Mouse (Mus musculus) liver, embryonic 13.5 days (tissue): ENCODE measurements around the gene Map3k4. TPM values are rescaled to one million over a fixed set of nuclear protein-coding genes. Genes with fewer than 3 reads are reported as not detected.
A peak's percentile ranks its signal among the peaks of the same experiment; 100 is the strongest.

ENCODE experiments used
- ATAC-seq: fragments of 200-750 bp; cut with Nextera tagmentation; 2 replicates; pipeline ENCODE4 v1.8.0; 2017; ENCODE audit warnings: low read depth, mild to moderate bottlenecking, moderate number of reproducible peaks, moderate library complexity
- DNase-seq: peaks from one replicate; pipeline ENCODE4 v3.0.0; 2022
- H3K27ac ChIP-seq: fragments of 300-500 bp; sonication (generic); 2 replicates; pipeline ENCODE4 v1.5.1; 2015; ENCODE audit warnings: moderate library complexity, mild to moderate bottlenecking, inconsistent platforms
- H3K27me3 ChIP-seq: fragments of 300-500 bp; sonication (generic); 2 replicates; pipeline ENCODE4 v1.6.1; 2015; ENCODE audit warnings: mild to moderate bottlenecking, inconsistent platforms
- H3K36me3 ChIP-seq: fragments of 300-500 bp; sonication (generic); 2 replicates; pipeline ENCODE4 v1.6.1; 2015; ENCODE audit warnings: mild to moderate bottlenecking, inconsistent platforms
- H3K4me1 ChIP-seq: fragments of 300-500 bp; sonication (generic); replicated peaks from 2 replicates; pipeline ENCODE4 v1.6.1; 2015; ENCODE audit warnings: inconsistent platforms
- H3K4me2 ChIP-seq: fragments of 300-500 bp; sonication (generic); 2 replicates; pipeline ENCODE4 v1.6.1; 2015; ENCODE audit warnings: inconsistent platforms, mild to moderate bottlenecking, moderate library complexity
- H3K4me3 ChIP-seq: fragments of 300-500 bp; sonication (generic); replicated peaks from 2 replicates; pipeline ENCODE4 v1.5.1; 2015; ENCODE audit warnings: mild to moderate bottlenecking, inconsistent platforms
- H3K9ac ChIP-seq: fragments of 300-500 bp; sonication (generic); 2 replicates; pipeline ENCODE4 v1.6.1; 2015; ENCODE audit warnings: mild to moderate bottlenecking, inconsistent platforms
- H3K9me3 ChIP-seq: fragments of 300-500 bp; sonication (generic); replicated peaks from 2 replicates; pipeline ENCODE4 v1.6.1; 2016; ENCODE audit warnings: inconsistent platforms
- WGBS: fragments of 180-500 bp; shearing (Covaris S2); methylation state at CpG from one replicate; pipeline ENCODE4 v1.1.7; 2015; ENCODE audit not compliant: insufficient replicate concordance; 5-methylcytosine and 5-hydroxymethylcytosine counted together
- polyA plus RNA-seq: library from polyadenylated mRNA; unstranded; fragments of >200 nt; fragmentation: Nextera tagmentation; extraction: Ambion mirVana; gene quantifications from 2 replicates; pipeline ENCODE4 v1.2.1, GENCODE M21; 2015

Map3k4 gene
- 13.6 and 16.6 TPM in 2 replicates for polyA plus RNA-seq

DNA sequence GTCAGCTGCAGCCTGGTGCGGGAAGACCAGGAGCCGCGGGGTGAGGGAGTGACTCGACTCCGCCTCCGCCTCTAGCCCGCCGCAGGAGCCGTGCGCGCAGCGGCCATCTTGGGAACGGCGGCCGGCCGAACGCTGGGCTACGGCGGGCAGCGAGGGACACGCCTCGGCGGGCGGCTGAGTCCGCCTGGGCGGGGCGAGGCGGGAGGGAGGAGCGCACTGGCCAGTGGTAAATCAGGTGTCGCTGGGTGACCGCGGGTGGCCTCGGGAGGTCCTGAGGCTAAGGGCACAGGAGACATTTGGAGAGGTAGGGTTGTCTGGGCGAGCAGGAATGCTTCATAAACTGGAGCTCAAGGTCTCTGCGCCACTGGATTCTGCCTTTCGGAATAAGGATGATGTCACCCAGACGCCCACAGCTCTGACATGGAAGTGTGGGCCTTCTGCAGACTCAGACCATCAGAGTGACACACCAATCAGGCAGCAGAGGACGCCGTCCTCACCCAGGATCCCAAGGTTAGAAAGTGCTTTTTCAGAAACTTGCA, at the start of gene Map3k4:
Gene Map3k4 (minus strand): TSS at position 134 of the 539 bp plus-strand sequence.
- H3K27me3 ChIP-seq = no peaks in the 10 kb centered on the region
- peak within 1 kb of the TSS; percentile 99 for H3K4me3 ChIP-seq
- peak within 1 kb of the TSS; percentile 94 for H3K4me2 ChIP-seq
- 0% methylated on average over 39 of the region's 39 CpGs for WGBS
- peak within 1 kb of the TSS; percentile 81 for H3K27ac ChIP-seq
- DNase-seq = peak; percentile 86
- H3K9ac ChIP-seq = peak within 1 kb of the TSS; percentile 95
- H3K36me3 ChIP-seq = no peaks in the 10 kb centered on the region
- ATAC-seq = peak; percentile 92
- H3K4me1 ChIP-seq = peaks cover 38% of the 10 kb centered on the region
- H3K9me3 ChIP-seq = no peaks in the 10 kb centered on the region

DNA sequence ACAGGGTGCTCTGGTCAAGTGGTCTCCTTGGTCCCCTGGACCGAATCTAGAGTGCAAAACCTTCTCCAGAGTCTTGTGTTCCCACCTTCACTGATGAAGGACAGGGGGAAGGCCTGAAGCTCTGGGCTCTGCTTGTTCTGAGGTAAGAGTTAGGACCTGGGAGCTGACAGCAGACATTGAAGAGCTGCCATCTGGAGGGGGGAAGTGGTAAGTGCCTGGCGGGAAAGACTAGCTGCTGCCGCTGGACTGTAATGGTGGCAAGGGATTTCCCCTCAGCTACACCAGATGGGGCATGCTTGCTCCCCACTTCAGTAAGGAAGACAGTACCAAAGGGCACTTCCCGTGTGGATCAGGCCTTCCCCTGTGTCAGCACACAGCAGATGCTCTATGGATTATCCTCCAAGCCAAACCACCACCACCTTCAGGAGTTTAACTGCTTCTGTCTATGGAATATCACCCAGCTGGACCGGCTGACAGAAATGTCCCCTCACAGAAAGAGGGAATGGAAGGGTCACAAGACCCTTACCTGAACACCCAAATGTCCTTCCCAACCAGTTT, 48.9 kb upstream of the Map3k4 start:
- 25% methylated on average over 5 of the region's 5 CpGs for WGBS
- Histone ChIP-seq H3K36me3 (no peaks in the 10 kb centered on the region), H3K27me3 (no peaks in the 10 kb centered on the region), H3K9me3 (no peaks in the 10 kb centered on the region), H3K27ac (no peak overlapping the region), H3K4me3 (no peak overlapping the region), H3K4me1 (peaks cover 5% of the 10 kb centered on the region), H3K4me2 (no peak overlapping the region), H3K9ac (no peak overlapping the region)
- DNase-seq (peak; percentile 25), ATAC-seq (peak; percentile 35; the same call in 1 of the 2 replicates)

DNA sequence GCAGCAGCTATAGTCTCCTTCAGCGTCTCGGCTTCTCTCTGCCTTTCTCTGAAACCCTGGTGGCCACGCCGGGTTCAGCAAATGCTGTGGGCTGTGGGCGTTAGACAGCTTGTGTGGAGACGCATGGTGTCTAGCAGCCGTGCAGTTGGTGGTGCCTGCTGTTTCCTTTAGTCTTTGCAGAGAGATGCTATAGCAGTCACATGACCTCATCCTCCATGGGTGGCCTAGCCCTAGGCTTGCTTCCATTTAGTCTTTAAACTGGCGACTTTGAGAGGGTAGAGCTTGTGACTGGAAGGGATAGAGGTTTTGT, 45.8 kb upstream of the Map3k4 start:
- Histone ChIP-seq H3K4me1 (no peaks in the 10 kb centered on the region), H3K36me3 (no peaks in the 10 kb centered on the region), H3K4me3 (no peak overlapping the region), H3K4me2 (no peak overlapping the region), H3K27me3 (no peaks in the 10 kb centered on the region), H3K9ac (no peak overlapping the region), H3K27ac (no peak overlapping the region), H3K9me3 (no peaks in the 10 kb centered on the region)
- no peak for ATAC-seq
- DNase-seq = no peak
- WGBS = 67% methylated on average over 8 of the region's 8 CpGs

DNA sequence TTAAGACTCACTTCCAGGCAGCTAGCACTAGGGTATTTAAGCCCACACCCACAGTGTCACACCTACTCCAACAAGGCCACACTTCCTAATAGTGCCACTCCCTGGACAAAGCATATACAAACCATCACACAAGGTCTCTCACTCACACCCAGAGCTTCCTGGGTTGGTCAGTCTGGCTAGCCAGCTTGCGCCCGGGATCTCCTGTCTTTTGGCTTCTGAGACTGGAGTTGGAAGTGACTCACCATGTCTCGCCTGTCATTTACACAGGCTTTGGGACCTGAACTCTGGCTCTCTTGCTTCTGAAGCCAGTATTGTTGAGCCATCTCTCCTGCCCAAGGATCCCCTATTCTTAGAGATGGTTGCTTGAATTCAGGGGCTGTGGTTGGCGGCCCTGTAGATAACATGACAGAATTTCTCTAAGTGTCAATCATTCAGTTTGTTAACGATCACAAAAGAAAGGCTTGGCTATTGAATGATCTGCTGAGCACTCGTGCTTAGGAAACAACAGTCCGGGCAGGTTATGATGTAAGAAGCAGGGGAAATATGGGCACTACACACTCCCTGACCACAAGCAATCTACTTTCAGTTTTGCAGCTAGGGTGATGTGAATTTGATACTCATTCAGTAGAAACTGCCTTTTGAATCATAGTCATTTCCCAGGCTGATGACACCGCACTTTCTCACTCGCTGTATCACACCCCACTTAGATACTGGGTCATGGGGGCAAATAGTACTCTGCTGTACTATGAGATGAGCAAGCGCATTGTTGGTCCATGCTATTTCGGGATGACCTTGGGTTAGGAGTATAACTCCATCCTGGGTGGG, 45.2 kb upstream of the Map3k4 start:
- Histone ChIP-seq H3K27me3 (0 out of 2 replicates have a peak, but pooled peaks cover 3% of the 10 kb centered on the region), H3K9ac (no peak overlapping the region), H3K4me3 (no peak overlapping the region), H3K4me2 (no peak overlapping the region), H3K27ac (no peak overlapping the region), H3K4me1 (no peaks in the 10 kb centered on the region), H3K36me3 (no peaks in the 10 kb centered on the region), H3K9me3 (no peaks in the 10 kb centered on the region)
- 60% methylated on average over 11 of the region's 11 CpGs for WGBS
- no peak for ATAC-seq
- DNase-seq = no peak

DNA sequence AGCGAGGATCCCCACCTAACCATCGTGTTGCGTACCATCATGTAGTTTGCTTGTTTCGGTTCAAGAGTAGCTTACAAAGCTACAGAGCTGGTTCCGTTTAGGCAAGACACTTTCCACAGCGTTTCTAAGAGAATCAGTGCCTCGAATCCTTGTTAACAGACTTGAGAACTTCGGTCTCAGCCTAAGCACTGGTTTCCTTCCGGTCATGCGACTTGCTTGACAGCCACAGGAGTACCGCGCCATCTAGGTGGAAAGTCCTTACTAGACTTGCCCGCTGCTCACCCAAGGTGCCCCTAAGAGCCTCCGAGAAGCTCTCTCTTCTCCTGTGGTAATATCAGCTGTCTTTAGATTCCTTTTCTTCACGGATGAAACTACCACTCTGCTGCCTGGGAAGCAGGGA, 41.3 kb upstream of the Map3k4 start:
- DNase-seq (no peak), ATAC-seq (no peak)
- no peak overlapping the region for H3K4me2 ChIP-seq
- H3K4me1 ChIP-seq = no peaks in the 10 kb centered on the region
- no peak overlapping the region for H3K9ac ChIP-seq
- peaks cover 15% of the 10 kb centered on the region; the same call in 1 of the 2 replicates for H3K27me3 ChIP-seq
- H3K4me3 ChIP-seq = no peak overlapping the region
- WGBS = 71% methylated on average over 15 of the region's 15 CpGs
- no peak overlapping the region for H3K27ac ChIP-seq
- no peaks in the 10 kb centered on the region for H3K9me3 ChIP-seq
- H3K36me3 ChIP-seq = no peaks in the 10 kb centered on the region

DNA sequence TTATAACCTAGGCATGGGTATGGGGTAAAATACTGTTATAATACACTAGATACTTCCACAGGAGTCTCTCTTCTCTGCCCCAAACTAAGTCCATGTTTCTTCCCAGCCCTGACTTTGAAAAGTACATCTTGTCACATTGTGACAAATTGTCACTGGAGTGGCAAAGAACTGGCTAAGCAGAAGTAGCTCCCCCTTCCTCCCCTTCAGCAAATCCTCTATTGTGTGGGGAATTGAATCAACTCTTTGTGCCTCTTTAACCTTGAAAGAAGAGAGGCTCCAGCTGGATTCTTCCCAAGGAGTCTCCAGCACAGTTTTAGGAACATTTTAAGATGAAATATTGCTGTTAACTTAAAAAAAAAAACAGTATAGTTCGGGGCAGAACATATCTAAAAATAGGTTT, 34.2 kb upstream of the Map3k4 start:
- Histone ChIP-seq H3K27me3 (peaks cover 11% of the 10 kb centered on the region; the same call in 1 of the 2 replicates), H3K36me3 (no peaks in the 10 kb centered on the region), H3K27ac (no peak overlapping the region), H3K4me1 (no peaks in the 10 kb centered on the region), H3K4me3 (no peak overlapping the region), H3K4me2 (no peak overlapping the region), H3K9ac (no peak overlapping the region), H3K9me3 (no peaks in the 10 kb centered on the region)
- DNase-seq = no peak
- ATAC-seq = no peak
- WGBS = 41% methylated on average over 1 of the region's 1 CpGs

DNA sequence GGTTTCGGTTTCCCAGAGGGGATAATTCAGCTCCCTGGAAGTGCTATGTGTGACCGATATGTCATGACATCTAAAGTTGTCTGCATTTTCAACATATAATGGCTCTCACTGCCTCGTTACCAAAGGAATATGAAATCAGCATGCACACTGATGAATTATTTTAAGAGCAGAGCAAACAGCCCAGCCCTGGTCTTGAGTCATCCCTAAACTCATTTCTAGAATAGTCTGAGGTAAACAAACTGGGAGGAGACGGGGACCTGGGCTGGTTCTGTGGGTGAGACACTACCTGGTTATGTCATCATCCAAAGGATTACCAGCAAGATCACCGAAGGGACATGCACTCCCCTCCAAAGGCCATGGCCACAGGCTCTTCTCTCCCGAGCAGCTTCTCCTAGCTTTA, 33.0 kb upstream of the Map3k4 start:
- Histone ChIP-seq H3K36me3 (no peaks in the 10 kb centered on the region), H3K27ac (no peak overlapping the region), H3K27me3 (0 out of 2 replicates have a peak, but pooled peaks cover under 1% of the 10 kb centered on the region), H3K4me1 (no peaks in the 10 kb centered on the region), H3K4me2 (no peak overlapping the region), H3K4me3 (no peak overlapping the region), H3K9ac (no peak overlapping the region), H3K9me3 (no peaks in the 10 kb centered on the region)
- WGBS = 58% methylated on average over 6 of the region's 6 CpGs
- ATAC-seq (no peak), DNase-seq (no peak)

DNA sequence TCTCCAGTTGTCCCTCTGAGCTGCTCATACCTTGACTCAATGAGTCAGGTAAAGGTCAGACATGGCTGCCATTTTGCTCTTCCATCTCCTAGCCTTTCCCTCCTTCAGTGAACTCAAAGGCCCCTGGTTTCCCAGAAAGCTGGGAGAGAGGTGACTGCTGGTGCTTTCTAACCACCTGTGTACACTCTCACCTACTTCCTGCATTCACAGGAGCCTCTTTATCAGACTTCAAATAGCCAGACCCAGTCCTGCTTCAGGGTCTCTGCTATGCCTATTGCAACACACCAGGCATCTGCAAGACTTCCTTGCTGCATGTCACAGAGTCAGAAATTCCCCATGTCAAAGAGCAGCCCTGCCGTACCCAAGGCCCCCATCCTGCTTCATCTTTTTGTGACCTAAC, 28.9 kb upstream of the Map3k4 start:
- no peak overlapping the region for H3K9ac ChIP-seq
- no peak overlapping the region for H3K4me2 ChIP-seq
- no peaks in the 10 kb centered on the region for H3K27me3 ChIP-seq
- WGBS = 57% methylated on average over 1 of the region's 1 CpGs
- H3K9me3 ChIP-seq = no peaks in the 10 kb centered on the region
- no peaks in the 10 kb centered on the region for H3K4me1 ChIP-seq
- no peak overlapping the region for H3K27ac ChIP-seq
- no peak for DNase-seq
- no peak overlapping the region for H3K4me3 ChIP-seq
- H3K36me3 ChIP-seq = no peaks in the 10 kb centered on the region
- no peak for ATAC-seq

DNA sequence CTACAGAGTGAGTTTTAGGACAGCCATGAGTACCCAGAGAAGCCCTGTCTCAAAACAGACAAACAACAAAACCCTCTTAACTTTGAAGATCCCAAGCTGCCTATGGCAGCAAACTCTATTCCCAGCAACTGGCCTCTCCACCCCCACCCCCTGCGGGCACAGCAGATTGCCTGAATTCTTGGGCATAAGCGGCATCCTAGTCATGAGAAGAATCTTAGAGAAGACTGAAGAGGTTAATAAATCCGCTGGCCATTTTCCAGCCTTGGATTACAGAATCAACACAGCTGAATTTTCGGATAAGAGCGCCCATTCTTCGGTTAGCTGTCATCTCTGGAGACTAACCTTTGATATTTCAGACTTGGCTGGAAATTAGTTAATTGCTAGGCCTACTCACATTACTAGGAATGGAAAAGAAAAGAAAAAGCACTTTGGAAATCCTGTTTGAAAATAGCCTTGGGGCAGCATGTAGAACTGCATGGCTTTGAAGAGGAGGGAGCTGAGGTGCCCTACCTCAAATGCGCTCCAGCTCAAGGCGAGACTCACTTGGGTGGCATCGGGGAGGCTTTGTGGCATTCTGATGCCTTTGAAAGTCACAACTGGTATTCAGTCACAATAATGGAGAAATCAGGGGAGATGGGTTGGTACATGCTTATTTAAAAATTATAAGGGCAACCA, 25.2 kb upstream of the Map3k4 start:
- H3K9me3 ChIP-seq = no peaks in the 10 kb centered on the region
- WGBS = 75% methylated on average over 9 of the region's 9 CpGs
- no peak for DNase-seq

DNA sequence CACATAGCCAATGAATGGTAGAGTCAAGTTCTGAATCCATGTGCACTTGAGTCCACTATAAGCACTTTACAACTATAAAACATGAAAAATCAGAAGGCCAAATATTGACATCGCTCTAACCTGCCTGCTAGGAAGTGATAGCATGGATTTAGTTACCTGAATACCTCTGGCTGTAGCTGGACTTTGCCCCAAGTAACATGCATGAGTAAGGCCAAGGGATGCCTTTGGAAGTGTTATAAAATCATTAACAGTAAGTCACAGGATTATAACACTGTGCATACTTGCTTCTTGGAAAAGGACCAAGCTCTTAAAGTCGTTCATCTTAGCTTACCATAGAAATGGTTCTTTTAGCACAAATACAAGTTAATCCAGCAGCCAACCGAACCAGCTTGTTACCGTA, 18.6 kb upstream of the Map3k4 start:
- Histone ChIP-seq H3K4me3 (no peak overlapping the region), H3K4me2 (no peak overlapping the region), H3K9me3 (no peaks in the 10 kb centered on the region), H3K4me1 (no peaks in the 10 kb centered on the region), H3K27me3 (no peaks in the 10 kb centered on the region), H3K27ac (no peak overlapping the region), H3K9ac (no peak overlapping the region), H3K36me3 (no peaks in the 10 kb centered on the region)
- no peak for DNase-seq
- no peak for ATAC-seq
- 73% methylated on average over 4 of the region's 4 CpGs for WGBS

More for the DNA sequence above, 25.2 kb upstream of the Map3k4 start:
- H3K4me3 ChIP-seq = no peak overlapping the region
- no peaks in the 10 kb centered on the region for H3K27me3 ChIP-seq
- H3K4me2 ChIP-seq = no peak overlapping the region
- no peak overlapping the region for H3K27ac ChIP-seq
- H3K9ac ChIP-seq = no peak overlapping the region
- no peaks in the 10 kb centered on the region for H3K36me3 ChIP-seq
- no peaks in the 10 kb centered on the region for H3K4me1 ChIP-seq
- ATAC-seq = no peak

DNA sequence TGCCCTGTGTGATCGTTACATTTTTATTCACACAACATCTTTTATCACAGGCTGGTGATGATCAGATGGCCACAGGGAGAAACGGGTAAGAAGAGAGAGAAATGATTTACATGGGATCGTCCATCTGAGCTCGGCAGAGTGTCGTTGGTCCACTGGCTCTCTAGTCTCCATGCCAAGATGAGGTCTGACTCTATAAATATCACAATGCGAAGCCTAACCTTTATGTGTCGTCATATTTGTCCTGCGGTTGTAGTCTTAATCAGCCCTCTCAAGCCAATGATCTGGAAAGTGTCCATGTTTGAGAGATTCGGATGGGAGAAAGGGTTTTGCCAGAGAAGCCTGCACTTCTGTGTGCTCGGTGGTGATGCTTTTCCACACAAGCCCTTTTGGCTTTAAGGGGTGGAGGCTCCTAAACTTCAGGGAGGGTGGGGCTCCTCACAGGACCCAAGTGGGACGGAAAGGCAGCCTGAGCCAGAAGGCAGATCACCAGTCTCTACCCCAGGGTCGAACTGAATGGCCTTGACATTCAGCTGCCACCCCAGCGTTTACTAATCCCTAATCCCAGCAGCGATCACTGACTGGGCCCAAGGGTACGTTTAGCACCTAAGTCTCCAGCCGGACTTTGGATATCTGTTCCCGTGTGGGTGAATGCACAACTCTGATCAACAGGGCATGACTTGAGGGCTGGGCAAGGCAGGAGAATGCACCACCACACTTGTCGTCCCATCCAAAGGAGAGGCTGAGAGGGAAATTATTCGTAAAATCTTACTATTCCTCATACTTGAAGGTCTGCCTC, 17.7 kb upstream of the Map3k4 start:
- H3K27me3 ChIP-seq = no peaks in the 10 kb centered on the region
- no peak overlapping the region for H3K4me2 ChIP-seq
- no peak for DNase-seq
- no peak overlapping the region for H3K4me3 ChIP-seq
- 72% methylated on average over 19 of the region's 19 CpGs for whole genome bisulfite sequencing
- no peak overlapping the region for H3K9ac ChIP-seq
- H3K36me3 ChIP-seq = no peaks in the 10 kb centered on the region
- no peaks in the 10 kb centered on the region for H3K4me1 ChIP-seq
- ATAC-seq = no peak
- no peaks in the 10 kb centered on the region for H3K9me3 ChIP-seq
- H3K27ac ChIP-seq = no peak overlapping the region
